Mouse (Mus musculus): ENCODE data around the gene Car1.

GRCm38 (mm10) chr3:14819844-14820504 is 11.8 kb upstream of the Car1 start:
- TF ChIP-seq GATA1 (IDR thresholded peaks at IDR 0.05; ENCODE audit: low read length) (no peak), TAL1 (IDR thresholded peaks at IDR 0.05; ENCODE audit: low read length) (no peak)
